Mouse (Mus musculus): ENCODE data around the gene Defa22. TPM values are rescaled to one million over a fixed set of nuclear protein-coding genes. Genes with fewer than 3 reads are reported as not detected.
"Not testable (repeated sequence)": the region's sequence is repeated elsewhere in the genome, so short reads cannot be mapped to it uniquely, and the experiment has no call there.

Gene Defa22
- polyA plus RNA-seq (2015; fragmentation: Nextera tagmentation; extraction: Ambion mirVana), result not detected in 2 replicates

DNA sequence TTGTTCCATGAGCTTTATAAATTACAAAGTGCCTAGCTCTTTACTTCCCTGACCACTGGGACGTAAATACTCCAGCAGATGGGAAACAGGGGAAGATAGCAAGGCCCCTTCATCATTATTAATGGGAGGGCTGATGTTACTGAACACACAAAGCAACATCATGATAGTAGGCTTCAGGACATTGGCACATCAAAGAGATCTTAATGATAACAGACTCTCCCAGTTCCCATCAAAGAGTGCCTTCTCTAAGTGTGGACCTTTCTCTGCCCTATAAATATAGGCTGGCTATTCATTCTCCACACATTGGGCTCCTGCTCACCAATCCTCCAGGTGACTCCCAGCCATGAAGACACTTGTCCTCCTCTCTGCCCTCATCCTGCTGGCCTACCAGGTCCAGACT lies at the start of gene Defa22:
Gene Defa22, plus strand, starts transcription at position 301 of the 400 bp plus-strand sequence.
- H3K27ac ChIP-seq (replicated peaks); H3K36me3 ChIP-seq (ENCODE audit: control insufficient read depth, insufficient read depth, low read length); DNase-seq (ENCODE audit: low spot score); H3K4me1 ChIP-seq (replicated peaks; ENCODE audit: control insufficient read depth, insufficient read depth); H3K27me3 ChIP-seq (ENCODE audit: control insufficient read depth, insufficient read depth, low read length); H3K4me3 ChIP-seq (ENCODE audit: low read depth, low read length); H3K9ac ChIP-seq (ENCODE audit: low read length); H3K4me2 ChIP-seq (replicated peaks; ENCODE audit: low read depth); ATAC-seq (ENCODE audit: low FRiP score, low TSS enrichment); H3K9me3 ChIP-seq (ENCODE audit: control insufficient read depth, low read length): not testable (repeated sequence)
- no CpG with 5 or more reads among the region's 1 CpGs for WGBS

DNA sequence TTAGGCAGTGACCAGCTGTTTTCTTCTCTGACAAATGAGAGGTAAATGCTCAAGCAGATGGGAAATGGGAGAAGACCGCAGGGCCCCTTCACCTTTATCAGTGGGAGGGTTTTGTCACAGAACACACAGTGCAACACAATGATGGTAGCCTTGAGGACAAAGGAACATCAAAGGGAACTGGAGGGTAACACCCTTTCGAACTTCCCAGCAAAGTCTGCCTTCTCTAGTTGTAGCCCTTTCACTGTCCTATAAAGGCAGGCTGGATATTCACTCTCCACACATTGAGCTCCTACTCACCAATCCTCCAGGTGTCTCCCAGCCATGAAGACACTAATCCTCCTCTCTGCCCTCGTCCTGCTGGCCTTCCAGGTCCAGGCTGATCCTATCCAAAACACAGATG lies 27.7 kb upstream of the Defa22 start, which contains the start of gene Defa30:
Gene Defa30, plus strand, starts transcription at position 301 of the 400 bp plus-strand sequence.
- H3K9me3 ChIP-seq (ENCODE audit: control insufficient read depth, low read length); H3K9ac ChIP-seq (ENCODE audit: low read length); H3K27ac ChIP-seq (replicated peaks); DNase-seq (ENCODE audit: low spot score); H3K4me1 ChIP-seq (replicated peaks; ENCODE audit: control insufficient read depth, insufficient read depth); H3K27me3 ChIP-seq (ENCODE audit: control insufficient read depth, insufficient read depth, low read length); H3K36me3 ChIP-seq (ENCODE audit: control insufficient read depth, insufficient read depth, low read length); ATAC-seq (ENCODE audit: low FRiP score, low TSS enrichment); H3K4me2 ChIP-seq (replicated peaks; ENCODE audit: low read depth); H3K4me3 ChIP-seq (ENCODE audit: low read depth, low read length): not testable (repeated sequence)
- 49% methylated on average over 3 of the region's 3 CpGs for WGBS

DNA sequence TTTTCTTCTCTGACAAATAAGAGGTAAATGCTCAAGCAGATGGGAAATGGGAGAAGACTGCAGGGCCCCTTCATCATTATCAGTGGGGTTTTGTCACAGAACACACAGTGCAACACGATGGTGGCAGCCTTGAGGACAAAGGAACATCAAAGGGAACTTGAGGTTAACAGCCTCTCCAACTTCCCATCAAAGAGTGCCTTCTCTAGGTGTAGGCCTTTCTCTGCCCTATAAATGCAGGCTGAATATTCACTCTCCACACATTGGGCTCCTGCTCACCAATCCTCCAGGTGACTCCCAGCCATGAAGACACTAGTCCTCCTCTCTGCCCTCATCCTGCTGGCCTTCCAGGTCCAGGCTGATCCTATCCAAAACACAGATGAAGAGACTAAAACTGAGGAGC lies 29.2 kb downstream of the Defa22 start, which contains the start of gene Defa31:
Gene Defa31, plus strand, starts transcription at position 301 of the 400 bp plus-strand sequence.
- H3K9me3 ChIP-seq (ENCODE audit: control insufficient read depth, low read length); DNase-seq (ENCODE audit: low spot score); H3K4me2 ChIP-seq (replicated peaks; ENCODE audit: low read depth); H3K9ac ChIP-seq (ENCODE audit: low read length); H3K4me1 ChIP-seq (replicated peaks; ENCODE audit: control insufficient read depth, insufficient read depth); ATAC-seq (ENCODE audit: low FRiP score, low TSS enrichment); H3K27ac ChIP-seq (replicated peaks); H3K4me3 ChIP-seq (ENCODE audit: low read depth, low read length); H3K27me3 ChIP-seq (ENCODE audit: control insufficient read depth, insufficient read depth, low read length); H3K36me3 ChIP-seq (ENCODE audit: control insufficient read depth, insufficient read depth, low read length): not testable (repeated sequence)
- WGBS, result no CpG with 5 or more reads among the region's 1 CpGs

DNA sequence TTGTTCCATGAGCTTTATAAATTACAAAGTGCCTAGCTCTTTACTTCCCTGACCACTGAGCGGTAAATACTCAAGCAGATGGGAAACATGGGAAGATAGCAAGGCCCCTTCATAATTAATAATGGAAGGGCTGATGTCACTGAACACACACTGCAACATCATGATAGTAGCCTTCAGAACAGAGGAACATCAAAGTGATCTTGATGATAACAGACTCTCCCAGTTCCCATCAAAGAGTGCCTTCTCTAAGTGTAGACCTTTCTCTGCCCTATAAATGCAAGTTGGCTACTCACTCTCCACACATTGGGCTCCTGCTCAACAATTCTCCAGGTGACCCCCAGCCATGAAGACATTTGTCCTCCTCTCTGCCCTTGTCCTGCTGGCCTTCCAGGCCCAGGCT lies 39.2 kb downstream of the Defa22 start, which contains the start of gene Gm15293:
Gene Gm15293, plus strand, starts transcription at position 301 of the 400 bp plus-strand sequence.
- ATAC-seq (ENCODE audit: low FRiP score, low TSS enrichment); H3K9me3 ChIP-seq (ENCODE audit: control insufficient read depth, low read length); H3K9ac ChIP-seq (ENCODE audit: low read length); H3K27me3 ChIP-seq (ENCODE audit: control insufficient read depth, insufficient read depth, low read length); H3K27ac ChIP-seq (replicated peaks); H3K4me3 ChIP-seq (ENCODE audit: low read depth, low read length); DNase-seq (ENCODE audit: low spot score); H3K4me2 ChIP-seq (replicated peaks; ENCODE audit: low read depth); H3K4me1 ChIP-seq (replicated peaks; ENCODE audit: control insufficient read depth, insufficient read depth); H3K36me3 ChIP-seq (ENCODE audit: control insufficient read depth, insufficient read depth, low read length): not testable (repeated sequence)
- no CpG with 5 or more reads among the region's 1 CpGs for WGBS

Other genes with a start within 250 kb of the Defa22 start
- gene Gm6040, start 240.2 kb upstream of the Defa22 start, polyA plus RNA-seq (2015; fragmentation: Nextera tagmentation; extraction: Ambion mirVana), result not detected in 2 replicates
- not detected in 2 replicates for gene AY761185, start 217.6 kb upstream of the Defa22 start, polyA plus RNA-seq (2015; fragmentation: Nextera tagmentation; extraction: Ambion mirVana)
- gene Defa21, start 136.7 kb upstream of the Defa22 start, polyA plus RNA-seq (2015; fragmentation: Nextera tagmentation; extraction: Ambion mirVana), result not detected in 2 replicates
- gene Defa23, start 107.2 kb upstream of the Defa22 start, polyA plus RNA-seq (2015; fragmentation: Nextera tagmentation; extraction: Ambion mirVana), result not detected in 2 replicates
- not detected in 2 replicates for gene Defa35, start 97.2 kb upstream of the Defa22 start, polyA plus RNA-seq (2015; fragmentation: Nextera tagmentation; extraction: Ambion mirVana)
- not detected in 2 replicates for gene Defa25, start 77.8 kb upstream of the Defa22 start, polyA plus RNA-seq (2015; fragmentation: Nextera tagmentation; extraction: Ambion mirVana)
- gene Gm14851, start 66.2 kb upstream of the Defa22 start, polyA plus RNA-seq (2015; fragmentation: Nextera tagmentation; extraction: Ambion mirVana), result not detected in 2 replicates
- not detected in 2 replicates for gene Defa30, start 27.6 kb upstream of the Defa22 start, polyA plus RNA-seq (2015; fragmentation: Nextera tagmentation; extraction: Ambion mirVana)
- gene Defa31, start 29.3 kb downstream of the Defa22 start, polyA plus RNA-seq (2015; fragmentation: Nextera tagmentation; extraction: Ambion mirVana), result not detected in 2 replicates
- not detected in 2 replicates for gene Gm15293, start 39.3 kb downstream of the Defa22 start, polyA plus RNA-seq (2015; fragmentation: Nextera tagmentation; extraction: Ambion mirVana)
- gene Gm15292, start 87.5 kb downstream of the Defa22 start, polyA plus RNA-seq (2015; fragmentation: Nextera tagmentation; extraction: Ambion mirVana), result not detected in 2 replicates
- not detected in 2 replicates for gene Defa27, start 153.3 kb downstream of the Defa22 start, polyA plus RNA-seq (2015; fragmentation: Nextera tagmentation; extraction: Ambion mirVana)
- gene Defa29, start 164.7 kb downstream of the Defa22 start, polyA plus RNA-seq (2015; fragmentation: Nextera tagmentation; extraction: Ambion mirVana), result not detected in 2 replicates
- gene Defa2, start 216.2 kb downstream of the Defa22 start, polyA plus RNA-seq (2015; fragmentation: Nextera tagmentation; extraction: Ambion mirVana), result not detected in 2 replicates
- gene Defa33, start 229.5 kb downstream of the Defa22 start, polyA plus RNA-seq (2015; fragmentation: Nextera tagmentation; extraction: Ambion mirVana), result not detected in 2 replicates

Data from stomach, postnatal 0 days (tissue).